In genomic region chr16:24443555-24443954, GRCm38 (mm10) we compare ENCODE assay signal across 13 mouse cellular contexts. TPM values are rescaled to one million over a fixed set of nuclear protein-coding genes. Genes with fewer than 3 reads are reported as not detected.
DNase-seq lines count a peak whose midpoint lies in the region; ATAC-seq and TF ChIP-seq lines count a peak whose summit lies in the region.
"Had no signal": no experiment of that assay in that cellular context is flagged by ENCODE, and none has a peak within 500 bp of the region (broad histone marks: within the 10 kb centered on the region; RNA-seq: fewer than 3 reads in every experiment).

No protein-coding gene starts in this region.

- H3K27me3 ChIP-seq in heart, embryonic 14.5 days (ENCODE audit: control insufficient read depth, insufficient read depth, low read length), result no peaks in the 10 kb centered on the region
- H3K27me3 ChIP-seq in limb, embryonic 12.5 days, result no peaks in the 10 kb centered on the region
- H3K27me3 ChIP-seq in limb, embryonic 10.5 days (ENCODE audit: low read depth, poor library complexity, severe bottlenecking), result no peaks in the 10 kb centered on the region
- H3K27me3 ChIP-seq in embryonic facial prominence, embryonic 15.5 days, result no peaks in the 10 kb centered on the region
- no peaks in the 10 kb centered on the region for H3K27me3 ChIP-seq in neural tube, embryonic 15.5 days (replicated peaks)
- no peaks in the 10 kb centered on the region for H3K27me3 ChIP-seq in lung, postnatal 0 days (replicated peaks; ENCODE audit: insufficient read depth, low read length)
- H3K27me3 ChIP-seq: liver, embryonic 13.5 days had no signal

- H3K9ac ChIP-seq in heart, embryonic 14.5 days (ENCODE audit: low read length), result peak overlapping the region; percentile 31; the same call in 1 of the 2 replicates
- no peak overlapping the region for H3K9ac ChIP-seq in limb, embryonic 12.5 days (replicated peaks)
- no peak overlapping the region for H3K9ac ChIP-seq in embryonic facial prominence, embryonic 15.5 days
- H3K9ac ChIP-seq in neural tube, embryonic 15.5 days (replicated peaks), result no peak overlapping the region
- H3K9ac ChIP-seq in lung, postnatal 0 days (replicated peaks; ENCODE audit: low read depth), result no peak overlapping the region
- H3K9ac ChIP-seq: liver, embryonic 13.5 days had no signal

- H3K9me3 ChIP-seq in heart, embryonic 14.5 days (ENCODE audit: control insufficient read depth, low read length), result no peaks in the 10 kb centered on the region
- H3K9me3 ChIP-seq in limb, embryonic 12.5 days, result no peaks in the 10 kb centered on the region
- H3K9me3 ChIP-seq in limb, embryonic 10.5 days (replicated peaks), result no peaks in the 10 kb centered on the region
- no peaks in the 10 kb centered on the region for H3K9me3 ChIP-seq in embryonic facial prominence, embryonic 15.5 days (replicated peaks)
- H3K9me3 ChIP-seq in neural tube, embryonic 15.5 days (replicated peaks), result no peaks in the 10 kb centered on the region
- no peaks in the 10 kb centered on the region for H3K9me3 ChIP-seq in lung, postnatal 0 days (ENCODE audit: low read length)
- H3K9me3 ChIP-seq: liver, embryonic 13.5 days had no signal

- peaks cover 23% of the 10 kb centered on the region for H3K36me3 ChIP-seq in heart, embryonic 14.5 days (ENCODE audit: control insufficient read depth, insufficient read depth, low read length)
- H3K36me3 ChIP-seq in limb, embryonic 12.5 days, result peaks cover 11% of the 10 kb centered on the region; the same call in 1 of the 2 replicates
- peaks cover 25% of the 10 kb centered on the region for H3K36me3 ChIP-seq in limb, embryonic 10.5 days
- peaks cover 7% of the 10 kb centered on the region; the same call in 1 of the 2 replicates for H3K36me3 ChIP-seq in embryonic facial prominence, embryonic 15.5 days
- H3K36me3 ChIP-seq in neural tube, embryonic 15.5 days, result no peaks in the 10 kb centered on the region
- H3K36me3 ChIP-seq in lung, postnatal 0 days (ENCODE audit: insufficient read depth, low read length), result no peaks in the 10 kb centered on the region
- H3K36me3 ChIP-seq: liver, embryonic 13.5 days had no signal

- DNase-seq in heart, postnatal 10 days, result no peak
- no peak for DNase-seq in limb, embryonic 10.5 days (ENCODE audit: low spot score)
- no peak for DNase-seq in thymus, postnatal 4 days
- no peak for DNase-seq in lung, postnatal 0 days (ENCODE audit: low spot score)
- DNase-seq: cerebellum, adult 18-20 months; kidney, postnatal 14 days; liver, embryonic 13.5 days had no signal

- no peak for TF ChIP-seq EP300 in lung, postnatal 0 days (IDR thresholded peaks at IDR 0.05)

- H3K4me1 ChIP-seq in heart, embryonic 14.5 days (ENCODE audit: control insufficient read depth in 2 of 2, insufficient read depth in 2 of 2, low read length in 2 of 2), result peaks cover 28 to 65% of the 10 kb centered on the region in 2 experiments
- H3K4me1 ChIP-seq in limb, embryonic 12.5 days (replicated peaks), result peaks cover 46% of the 10 kb centered on the region
- peaks cover 37% of the 10 kb centered on the region for H3K4me1 ChIP-seq in limb, embryonic 10.5 days
- peaks cover 33% of the 10 kb centered on the region for H3K4me1 ChIP-seq in embryonic facial prominence, embryonic 15.5 days
- H3K4me1 ChIP-seq in neural tube, embryonic 15.5 days, result peaks cover 23% of the 10 kb centered on the region
- peaks cover 12% of the 10 kb centered on the region; the same call in 1 of the 2 replicates for H3K4me1 ChIP-seq in lung, postnatal 0 days (ENCODE audit: insufficient read depth, low read depth, low read length)

- peak overlapping the region; percentile 26 to 61; a peak in 2 of 4 replicates for H3K27ac ChIP-seq in heart, embryonic 14.5 days (replicated peaks in 1 of 2; ENCODE audit: control insufficient read depth in 1 of 2, insufficient read depth in 1 of 2, low read depth in 2 of 2, low read length in 2 of 2)
- H3K27ac ChIP-seq in limb, embryonic 12.5 days, result 0 out of 2 replicates have a peak overlapping the region, but pooled peaks have one; percentile 7
- H3K27ac ChIP-seq in limb, embryonic 10.5 days, result no peak overlapping the region
- peak overlapping the region; percentile 63 for H3K27ac ChIP-seq in embryonic facial prominence, embryonic 15.5 days (replicated peaks)
- H3K27ac ChIP-seq in neural tube, embryonic 15.5 days (replicated peaks), result 0 out of 2 replicates have a peak overlapping the region, but pooled peaks have one; percentile 37
- no peak overlapping the region for H3K27ac ChIP-seq in lung, postnatal 0 days (ENCODE audit: low read length)
- H3K27ac ChIP-seq: liver, embryonic 13.5 days; macrophage had no signal

- ATAC-seq in heart, embryonic 14.5 days (ENCODE audit: insufficient number of reproducible peaks, insufficient read depth, low FRiP score, low read depth), result no peak
- no peak for ATAC-seq in limb, embryonic 12.5 days (ENCODE audit: insufficient number of reproducible peaks, insufficient read depth, low FRiP score, low TSS enrichment, low read depth)
- ATAC-seq in embryonic facial prominence, embryonic 15.5 days (ENCODE audit: insufficient number of reproducible peaks, low FRiP score, low TSS enrichment, low read depth), result 0 out of 2 replicates have a peak, but pooled peaks have one; percentile 37
- no peak for ATAC-seq in neural tube, embryonic 15.5 days (ENCODE audit: low FRiP score)
- no peak for ATAC-seq in lung, postnatal 0 days
- ATAC-seq: activated CD4-positive, CD25-positive, alpha-beta regulatory T cell, adult 4 months had no signal

- WGBS in heart, embryonic 14.5 days, result 39% methylated on average over 5 of the region's 5 CpGs
- 59% methylated on average over 5 of the region's 5 CpGs for WGBS in limb, embryonic 12.5 days
- WGBS in limb, embryonic 10.5 days, result 70% methylated on average over 5 of the region's 5 CpGs
- 42% methylated on average over 5 of the region's 5 CpGs for WGBS in embryonic facial prominence, embryonic 15.5 days
- WGBS in neural tube, embryonic 15.5 days, result 62% methylated on average over 5 of the region's 5 CpGs
- 40% methylated on average over 5 of the region's 5 CpGs for WGBS in lung, postnatal 0 days

- no peak overlapping the region for H3K4me3 ChIP-seq in heart, embryonic 14.5 days (ENCODE audit: control insufficient read depth in 1 of 2, insufficient read depth in 1 of 2, low read depth in 1 of 2, low read length in 2 of 2)
- H3K4me3 ChIP-seq in limb, embryonic 12.5 days (replicated peaks), result no peak overlapping the region
- H3K4me3 ChIP-seq in limb, embryonic 10.5 days, result no peak overlapping the region
- H3K4me3 ChIP-seq in embryonic facial prominence, embryonic 15.5 days (replicated peaks), result no peak overlapping the region
- no peak overlapping the region for H3K4me3 ChIP-seq in neural tube, embryonic 15.5 days (replicated peaks)
- no peak overlapping the region for H3K4me3 ChIP-seq in lung, postnatal 0 days (ENCODE audit: low read depth, low read length)
- H3K4me3 ChIP-seq: liver, embryonic 13.5 days had no signal

- H3K4me2 ChIP-seq in heart, embryonic 14.5 days (ENCODE audit: low read length), result no peak overlapping the region
- no peak overlapping the region for H3K4me2 ChIP-seq in limb, embryonic 12.5 days
- no peak overlapping the region for H3K4me2 ChIP-seq in embryonic facial prominence, embryonic 15.5 days (replicated peaks)
- H3K4me2 ChIP-seq in neural tube, embryonic 15.5 days, result no peak overlapping the region
- no peak overlapping the region for H3K4me2 ChIP-seq in lung, postnatal 0 days (replicated peaks; ENCODE audit: low read depth, low read length)
- H3K4me2 ChIP-seq: liver, embryonic 13.5 days had no signal

- intact Hi-C loops in heart, postnatal 10 days (cut with DNase I), result no loop called here

- no peak for TF ChIP-seq CTCF in lung, postnatal 0 days (IDR thresholded peaks at IDR 0.05)

RNA-seq across cellular contexts. Expression of gene Lpp, which starts 50.2 kb away (rescaled TPM):
- 46.6 and 53.0 TPM in 2 replicates for polyA plus RNA-seq in heart, embryonic 14.5 days (2014; fragmentation: Nextera tagmentation; extraction: Ambion mirVana)
- 10 to 100 TPM; 58.8 TPM for total RNA-seq in heart, postnatal 10 days (2021)
- 39.4 and 40.3 TPM in 2 replicates for polyA plus RNA-seq in limb, embryonic 12.5 days (2016; fragmentation: Nextera tagmentation; extraction: Ambion mirVana)
- polyA plus RNA-seq in limb, embryonic 10.5 days (2016; fragmentation: Nextera tagmentation; extraction: Ambion mirVana), result 38.6 and 45.3 TPM in 2 replicates
- polyA plus RNA-seq in embryonic facial prominence, embryonic 15.5 days (2015; fragmentation: Nextera tagmentation; extraction: Ambion mirVana), result 51.4 and 52.8 TPM in 2 replicates
- 10.6 and 19.5 TPM in 2 replicates for polyA plus RNA-seq in neural tube, embryonic 15.5 days (2015; fragmentation: Nextera tagmentation; extraction: Ambion mirVana)
- polyA plus RNA-seq in lung, postnatal 0 days (2015; fragmentation: Nextera tagmentation; extraction: Ambion mirVana), result 36.8 and 42.7 TPM in 2 replicates

Comparison
In these comparisons a context has a peak if more than half of its experiments do, and no peak if none do; other contexts are left out.
1. H3K27ac ChIP-seq: peak in heart, embryonic 14.5 days (2 of 2), limb, embryonic 12.5 days (single experiment), embryonic facial prominence, embryonic 15.5 days (single experiment) and neural tube, embryonic 15.5 days (single experiment); none in limb, embryonic 10.5 days (single experiment) and lung, postnatal 0 days (single experiment).